Mouse (Mus musculus): Measurements from ENCODE around the gene Jag2.

- TF ChIP-seq MAFK (IDR thresholded peaks at IDR 0.05; ENCODE audit: insufficient read depth, low read depth, low read length) (no peak), ZNF384 (IDR thresholded peaks at IDR 0.05; ENCODE audit: low read depth, low read length) (no peak), HCFC1 (IDR thresholded peaks at IDR 0.05; ENCODE audit: borderline replicate concordance, insufficient read depth, low read length) (no peak), CHD2 (IDR thresholded peaks at IDR 0.05; ENCODE audit: low read depth, low read length) (no peak)
Measured at GRCm38 (mm10) chr12:112874199-112874598, 55.4 kb downstream of the Jag2 start.

Measured in ES-E14 (cell line).